Mouse (Mus musculus) yolk sac, embryonic 10.5 days (tissue): ENCODE results near the gene Irak4.
A peak's percentile ranks its signal among the peaks of the same experiment; 100 is the strongest.

Experiments used
- DNase-seq: peaks from one replicate; pipeline ENCODE4 v3.0.0-alpha.2; 2017; ENCODE audit warnings: low spot score

Gene Irak4

DNA sequence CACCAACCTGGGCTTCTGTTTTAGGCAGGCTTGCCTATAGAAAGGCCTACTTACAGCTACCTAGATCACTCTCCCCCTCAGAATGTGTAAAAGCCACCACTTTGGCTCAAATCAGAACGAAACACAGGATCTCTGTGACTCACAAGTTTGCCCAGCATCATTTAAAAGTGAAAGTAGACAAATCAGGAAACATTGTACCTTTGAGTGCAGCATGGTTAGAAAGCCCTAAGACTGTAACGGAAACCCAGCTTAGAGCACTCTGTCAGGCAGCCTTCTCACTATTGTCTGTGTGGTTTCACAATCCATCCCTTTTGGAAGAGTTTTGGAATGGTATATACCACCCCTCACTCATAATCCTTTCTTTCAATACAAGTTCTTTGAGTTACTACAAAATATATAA lies 21.5 kb downstream of the Irak4 start:
- DNase-seq, result no peak

- DNase-seq, result peak; percentile 7
Observed at GRCm38 (mm10) chr15:94565854-94566253, 22.4 kb downstream of the Irak4 start.

- DNase-seq, result peak; percentile 22
Observed at GRCm38 (mm10) chr15:94568496-94569182, 25.2 kb downstream of the Irak4 start.

GRCm38 (mm10) chr15:94571501-94571900 lies 28.1 kb downstream of the Irak4 start:
- no peak for DNase-seq

DNA sequence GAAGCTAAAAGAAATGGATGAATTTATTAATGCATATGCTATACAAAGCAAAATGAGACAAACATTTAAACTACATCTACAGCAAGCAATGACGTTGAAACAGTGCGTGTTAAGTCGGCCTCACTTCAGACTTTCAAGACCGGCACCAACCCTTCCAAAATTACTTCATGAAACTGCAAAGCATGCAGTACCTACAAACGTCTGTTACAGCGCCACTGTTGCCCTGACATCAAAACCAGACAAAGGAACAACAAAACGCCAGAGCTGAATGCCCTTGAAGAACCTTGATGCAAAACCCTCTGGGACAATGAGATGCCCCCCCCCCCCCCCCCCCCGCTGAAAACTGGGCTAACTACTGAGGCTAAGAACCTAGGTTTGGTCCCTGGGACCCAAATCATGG lies 29.3 kb downstream of the Irak4 start:
- no peak for DNase-seq

GRCm38 (mm10) chr15:94574566-94575268 lies 31.3 kb downstream of the Irak4 start:
- DNase-seq, result no peak

GRCm38 (mm10) chr15:94582000-94582593 lies 38.7 kb downstream of the Irak4 start:
- peak; percentile 62 for DNase-seq

DNA sequence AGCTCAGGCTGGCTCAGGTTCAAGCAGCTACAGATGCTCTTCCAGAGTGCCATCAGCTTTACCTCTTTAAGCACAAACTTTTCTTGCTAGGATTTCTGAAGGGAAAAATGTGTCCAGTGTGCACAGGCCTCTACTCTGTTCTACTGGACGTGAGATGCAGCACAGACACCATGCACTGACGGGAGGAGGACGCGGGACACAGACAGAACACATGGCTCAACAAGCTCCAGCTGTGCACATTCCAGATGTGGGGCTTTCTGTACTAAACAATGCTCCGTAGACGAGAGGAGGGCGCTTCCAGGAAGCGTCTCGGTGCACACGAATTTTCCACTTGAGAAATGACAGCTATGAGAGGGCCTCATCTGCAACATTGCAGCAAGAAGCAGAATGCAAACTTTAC lies 39.7 kb downstream of the Irak4 start:
- no peak for DNase-seq

- no peak for DNase-seq
Observed at GRCm38 (mm10) chr15:94584738-94585137, 41.3 kb downstream of the Irak4 start.

DNA sequence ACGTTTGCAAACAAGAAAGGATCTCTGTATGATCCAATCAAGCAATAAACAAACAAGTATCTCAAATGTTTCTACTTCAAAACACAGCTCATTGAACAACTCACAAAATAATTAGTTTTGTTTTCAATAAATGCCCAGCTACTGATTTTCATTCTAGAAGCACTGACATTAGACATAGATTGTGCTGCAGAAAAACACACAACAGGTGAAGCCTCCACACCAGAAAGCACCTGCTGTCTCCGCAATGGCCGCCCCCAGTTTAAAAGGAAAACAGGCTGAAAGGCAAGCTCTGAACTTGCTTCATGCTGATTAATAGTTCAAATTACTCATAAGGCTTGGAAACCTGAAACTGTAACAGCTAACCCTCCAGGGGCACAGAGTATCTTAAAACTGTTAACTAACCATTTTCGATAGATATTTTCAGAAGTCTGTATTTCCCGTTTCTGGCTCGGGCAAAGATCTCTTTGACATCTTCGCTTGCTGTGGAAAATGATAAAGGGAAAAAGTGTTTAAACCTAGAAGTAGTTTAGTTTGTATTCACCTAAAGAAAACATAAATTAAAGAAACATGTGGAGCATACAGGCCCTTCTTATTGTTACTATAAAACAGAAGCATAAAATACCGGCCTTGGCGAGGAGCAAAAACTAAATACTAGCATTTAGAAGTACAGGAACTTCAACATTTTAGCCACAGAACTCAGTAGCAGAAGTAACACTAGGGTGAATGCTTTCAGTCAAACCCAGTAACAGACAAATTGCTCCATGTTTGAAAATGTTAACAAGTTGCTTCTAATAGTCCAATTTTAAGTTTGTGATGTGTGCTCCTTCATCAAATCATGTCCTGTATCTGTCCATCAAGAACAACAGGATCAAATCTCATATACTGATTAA lies 44.6 kb downstream of the Irak4 start:
- no peak for DNase-seq

DNA sequence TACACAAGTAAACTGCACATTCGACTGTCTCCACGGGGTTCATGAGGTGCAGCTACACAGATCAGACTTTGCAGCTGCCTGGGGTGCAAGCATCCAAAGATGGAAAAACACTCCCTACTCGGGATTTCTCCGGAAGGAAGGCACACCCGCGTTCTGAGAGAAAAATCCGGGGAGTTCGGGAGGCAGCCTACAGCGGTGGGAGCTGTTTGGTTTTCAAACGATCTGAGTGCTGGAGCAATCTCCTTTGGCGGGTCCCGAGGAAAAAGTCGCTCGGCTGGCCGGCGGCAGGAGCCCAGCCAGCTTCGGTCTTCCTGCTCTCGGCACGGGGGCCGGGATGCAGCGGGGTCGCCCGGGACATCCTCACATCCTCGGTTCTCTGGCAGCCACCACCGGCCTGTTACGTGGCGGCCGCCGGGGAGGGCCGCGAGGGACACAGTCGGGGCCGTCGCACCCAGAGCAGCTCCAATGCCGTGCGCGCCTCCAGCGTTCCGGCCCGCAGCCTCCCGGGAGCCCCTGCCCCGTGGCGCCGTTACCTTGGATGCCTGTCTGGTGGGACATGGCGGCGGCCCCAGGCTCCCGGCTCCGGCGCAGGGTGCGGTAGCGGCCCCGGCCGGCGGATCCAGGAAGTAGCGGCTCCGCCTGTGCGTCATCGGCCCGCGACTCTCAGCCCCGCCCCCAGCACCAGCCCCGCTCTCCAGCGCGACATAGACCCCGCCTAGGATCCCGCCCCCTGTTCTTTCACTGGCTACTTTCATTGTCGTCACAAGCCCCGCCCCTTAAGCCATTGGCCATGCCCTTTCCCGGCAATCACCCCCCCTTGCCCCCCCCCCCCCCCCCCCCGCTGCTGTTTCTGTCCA lies 46.0 kb downstream of the Irak4 start, which contains the start of gene Twf1:
Gene Twf1, minus strand, starts transcription at position 671 of the 857 bp plus-strand sequence.
- DNase-seq, result peak; percentile 97

DNA sequence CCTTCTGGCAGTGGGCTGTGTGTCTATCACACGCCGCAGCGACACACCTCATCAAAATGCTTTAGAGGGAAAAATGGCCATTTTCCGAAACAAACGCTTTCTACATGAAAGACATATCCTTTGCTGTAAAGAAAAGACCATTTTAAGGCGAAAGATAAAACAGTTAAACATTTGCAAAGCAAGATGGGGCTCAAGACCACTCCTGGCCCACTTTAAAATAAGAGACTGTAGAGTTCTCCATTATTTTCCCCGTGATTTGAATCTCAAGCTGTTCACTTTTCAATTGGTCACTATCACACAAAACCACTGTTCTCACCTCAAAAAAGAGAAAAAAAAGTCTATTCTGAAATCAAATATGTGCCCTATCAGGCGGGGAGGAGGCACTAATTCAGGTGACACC lies 46.6 kb downstream of the Irak4 start:
- no peak for DNase-seq

DNA sequence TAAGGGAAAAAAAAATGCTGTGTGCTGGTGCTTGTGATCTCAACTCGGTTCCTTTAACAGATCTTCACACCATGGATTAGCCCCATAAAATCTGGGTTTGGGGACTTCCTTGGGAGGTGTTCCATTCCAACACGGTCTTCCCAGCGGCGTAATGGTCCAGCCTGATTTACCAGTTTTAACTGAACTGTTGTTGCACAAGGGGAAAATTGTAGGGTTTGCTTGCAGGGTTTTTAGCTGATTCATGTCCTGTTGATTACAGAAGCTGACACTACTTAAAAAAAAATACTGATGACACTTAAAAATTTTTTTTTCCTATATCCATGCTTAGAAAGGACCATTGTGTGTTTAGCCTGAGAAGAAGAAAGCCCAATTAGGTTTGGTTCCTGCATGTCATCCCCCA lies 47.9 kb downstream of the Irak4 start:
- no peak for DNase-seq

DNA sequence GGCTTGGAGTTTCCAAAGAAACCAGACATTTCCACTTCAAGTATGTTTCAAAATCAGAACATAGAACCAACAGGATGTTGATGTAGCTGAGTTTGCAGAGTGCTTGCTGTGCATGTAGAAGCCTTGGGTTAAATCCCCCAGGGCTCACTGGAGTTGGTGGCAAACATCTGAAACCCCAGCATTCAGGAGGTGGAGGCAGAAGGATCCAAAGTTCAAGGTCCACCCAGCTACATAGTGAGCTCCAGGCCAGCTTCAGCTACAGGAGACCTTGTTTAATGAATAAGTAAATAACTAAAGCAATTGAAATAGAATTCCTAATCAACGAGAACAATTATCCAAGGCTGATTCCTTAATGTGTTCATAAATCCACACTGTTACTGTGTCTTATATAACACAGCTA lies 50.1 kb downstream of the Irak4 start:
- peak; percentile 40 for DNase-seq

DNA sequence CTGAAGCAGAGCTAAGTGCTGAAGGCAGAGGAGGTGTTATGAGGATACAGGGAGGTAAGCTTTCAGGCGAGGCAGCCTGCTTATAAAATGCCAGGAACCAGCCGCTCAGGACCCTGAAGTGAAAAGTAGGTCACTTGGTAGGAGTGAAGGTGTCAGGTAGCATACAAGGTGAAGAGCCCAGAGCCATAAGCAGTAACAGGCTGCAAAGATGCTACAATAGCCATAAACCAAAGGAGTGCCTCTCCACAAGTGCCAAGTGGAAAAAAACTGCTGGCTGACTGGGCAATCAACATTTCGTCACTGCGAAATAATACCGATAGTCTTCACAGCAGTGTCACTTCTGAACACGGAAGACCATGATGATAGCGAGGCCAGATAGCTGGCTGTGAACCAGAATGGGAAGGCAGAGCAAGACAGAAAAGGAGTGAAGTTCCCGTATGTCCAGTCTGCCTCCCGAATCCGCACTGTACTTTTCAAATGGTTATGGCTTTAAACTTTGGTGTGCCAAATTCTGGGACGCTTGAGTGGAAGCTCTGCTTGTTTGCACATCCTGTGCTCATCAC lies 56.8 kb downstream of the Irak4 start:
- no peak for DNase-seq

DNA sequence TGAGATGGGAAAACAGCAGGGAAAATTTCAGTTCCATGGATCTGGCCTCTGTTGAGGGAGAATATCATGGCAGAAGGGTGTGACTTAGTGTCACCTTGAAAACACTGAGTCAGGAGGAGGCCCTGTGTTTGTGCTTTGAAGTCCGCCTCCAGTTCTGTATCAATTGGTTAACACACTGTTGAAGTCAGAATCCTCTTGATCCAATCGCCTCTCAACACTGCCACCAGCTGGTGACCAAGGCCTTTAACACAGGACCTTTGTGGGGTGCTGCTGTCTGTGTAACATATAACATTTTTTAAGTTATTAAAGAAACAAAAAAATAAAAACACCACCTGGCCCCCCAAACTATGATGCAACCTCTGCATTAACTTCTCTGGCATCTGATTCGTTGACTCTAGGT lies 57.9 kb downstream of the Irak4 start:
- peak; percentile 48 for DNase-seq

GRCm38 (mm10) chr15:94602441-94602840 lies 59.0 kb downstream of the Irak4 start:
- DNase-seq, result no peak

GRCm38 (mm10) chr15:94607768-94608167 lies 64.3 kb downstream of the Irak4 start:
- DNase-seq, result no peak

DNA sequence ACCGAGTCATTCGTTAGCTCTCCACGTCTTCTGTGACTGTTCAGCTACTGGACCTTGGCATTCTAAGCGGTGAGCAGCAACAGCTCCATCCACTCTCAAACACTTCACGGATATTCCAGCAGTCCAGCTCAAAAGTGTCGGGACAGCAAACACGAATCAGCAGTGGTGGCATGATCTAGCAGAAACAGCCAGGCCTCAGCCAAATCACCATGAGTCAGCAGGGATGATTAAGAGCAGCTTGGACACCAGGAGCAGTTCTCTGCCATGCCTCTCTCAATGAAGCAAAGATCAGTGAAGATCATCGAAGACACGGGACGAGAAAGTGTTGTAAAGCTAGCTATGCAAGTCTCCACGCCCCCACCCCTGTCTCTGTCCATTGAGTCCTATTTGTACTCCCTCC lies 72.6 kb downstream of the Irak4 start:
- DNase-seq, result no peak

GRCm38 (mm10) chr15:94620909-94621308 lies 77.5 kb downstream of the Irak4 start:
- no peak for DNase-seq

DNA sequence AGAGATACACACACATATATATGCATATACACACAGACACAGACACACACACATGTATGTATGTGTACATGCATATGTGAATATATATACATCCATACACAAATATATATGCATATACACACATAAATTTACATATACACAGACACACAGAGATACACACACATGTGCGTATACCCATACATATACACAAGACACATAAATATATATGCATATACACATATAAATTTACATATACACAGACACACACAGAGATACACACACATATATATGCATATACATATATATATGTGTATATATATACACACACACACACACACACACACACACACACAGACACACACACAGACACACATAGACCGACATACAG lies 85.0 kb downstream of the Irak4 start:
- DNase-seq, result no peak
